Mouse (Mus musculus): ENCODE measurements around the gene C9orf72. TPM values are rescaled to one million over a fixed set of nuclear protein-coding genes. Genes with fewer than 3 reads are reported as not detected.
"Not testable (repeated sequence)": the region's sequence is repeated elsewhere in the genome, so short reads cannot be mapped to it uniquely, and the experiment has no call there.

C9orf72 gene
- 10 to 100 TPM; 28.4 to 31.2 TPM for total RNA-seq (2021)
- long read RNA-seq, experiment 1, transcript C9orf72-203 (11 exons, 3,193 nt): major isoform, 19 of 30 reads
- long read RNA-seq, experiment 1, partial matches to known transcripts: 3 of 30 reads
- long read RNA-seq, experiment 1, other reads (novel, unspliced or antisense): 8 of 30 reads
- long read RNA-seq, experiment 2, transcript C9orf72-203 (11 exons, 3,193 nt): major isoform, 19 of 27 reads
- long read RNA-seq, experiment 2, partial matches to known transcripts: 3 of 27 reads
- long read RNA-seq, experiment 2, other reads (novel, unspliced or antisense): 5 of 27 reads

- peak; percentile 96 to 98 for DNase-seq (ENCODE audit: low spot score in 2 of 2)
- intact Hi-C loops (cut with DNase I): no loop called here
Measured at GRCm38 (mm10) chr4:35225734-35226495, at the start of gene C9orf72. TSS of gene C9orf72 (minus strand) at chr4:35226175.

GRCm38 (mm10) chr4:35259006-35259405 lies 33.0 kb upstream of the C9orf72 start:
- intact Hi-C loops (cut with DNase I): no loop called here
- DNase-seq (ENCODE audit: low spot score in 2 of 2): no peak

GRCm38 (mm10) chr4:35244023-35244422 lies 18.0 kb upstream of the C9orf72 start:
- DNase-seq (ENCODE audit: low spot score in 2 of 2): no peak
- intact Hi-C loops (cut with DNase I): no loop called here

GRCm38 (mm10) chr4:35241735-35242134 lies 15.8 kb upstream of the C9orf72 start:
- DNase-seq (ENCODE audit: low spot score in 2 of 2): no peak
- intact Hi-C loops (cut with DNase I): no loop called here

GRCm38 (mm10) chr4:35238696-35239095 lies 12.7 kb upstream of the C9orf72 start:
- intact Hi-C loops (cut with DNase I): no loop called here
- DNase-seq (ENCODE audit: low spot score in 2 of 2): no peak

- DNase-seq (ENCODE audit: low spot score in 2 of 2); intact Hi-C loops (cut with DNase I): not testable (repeated sequence)
Measured at GRCm38 (mm10) chr4:35238240-35238639, 12.3 kb upstream of the C9orf72 start.

- intact Hi-C loops (cut with DNase I): no loop called here
- no peak for DNase-seq (ENCODE audit: low spot score in 2 of 2)
Measured at GRCm38 (mm10) chr4:35236313-35236712, 10.3 kb upstream of the C9orf72 start.

- intact Hi-C loops (cut with DNase I): no loop called here
- DNase-seq (ENCODE audit: low spot score in 2 of 2): no peak
Measured at GRCm38 (mm10) chr4:35228260-35228659, 2.3 kb upstream of the C9orf72 start.

- no peak for DNase-seq (ENCODE audit: low spot score in 2 of 2)
- intact Hi-C loops (cut with DNase I): no loop called here
Measured at GRCm38 (mm10) chr4:35226496-35226992, 569 bp upstream of the C9orf72 start.

- intact Hi-C loops (cut with DNase I): no loop called here
- DNase-seq (ENCODE audit: low spot score in 2 of 2): peak in 1 of 2 experiments; percentile 29
Measured at GRCm38 (mm10) chr4:35225141-35225733, 738 bp downstream of the C9orf72 start.

- no peak for DNase-seq (ENCODE audit: low spot score in 2 of 2)
- intact Hi-C loops (cut with DNase I): no loop called here
Measured at GRCm38 (mm10) chr4:35224101-35224500, 1.9 kb downstream of the C9orf72 start.

- no peak for DNase-seq (ENCODE audit: low spot score in 2 of 2)
- intact Hi-C loops (cut with DNase I): no loop called here
Measured at GRCm38 (mm10) chr4:35223376-35223988, 2.5 kb downstream of the C9orf72 start.

- intact Hi-C loops (cut with DNase I): no loop called here
- no peak for DNase-seq (ENCODE audit: low spot score in 2 of 2)
Measured at GRCm38 (mm10) chr4:35221903-35222302, 4.1 kb downstream of the C9orf72 start.

- intact Hi-C loops (cut with DNase I): no loop called here
- no peak for DNase-seq (ENCODE audit: low spot score in 2 of 2)
Measured at GRCm38 (mm10) chr4:35221131-35221530, 4.8 kb downstream of the C9orf72 start.

- DNase-seq (ENCODE audit: low spot score in 2 of 2): no peak
- intact Hi-C loops (cut with DNase I): no loop called here
Measured at GRCm38 (mm10) chr4:35220108-35220731, 5.8 kb downstream of the C9orf72 start.

- intact Hi-C loops (cut with DNase I): no loop called here
- no peak for DNase-seq (ENCODE audit: low spot score in 2 of 2)
Measured at GRCm38 (mm10) chr4:35204659-35205058, 21.3 kb downstream of the C9orf72 start.

GRCm38 (mm10) chr4:35203724-35204123 lies 22.3 kb downstream of the C9orf72 start:
- intact Hi-C loops (cut with DNase I): no loop called here
- no peak for DNase-seq (ENCODE audit: low spot score in 2 of 2)

GRCm38 (mm10) chr4:35201700-35202099 lies 24.3 kb downstream of the C9orf72 start:
- intact Hi-C loops (cut with DNase I): no loop called here
- DNase-seq (ENCODE audit: low spot score in 2 of 2): no peak

GRCm38 (mm10) chr4:35192725-35193124 lies 33.2 kb downstream of the C9orf72 start:
- peak in 1 of 2 experiments; percentile 24 for DNase-seq (ENCODE audit: low spot score in 2 of 2)
- intact Hi-C loops (cut with DNase I): no loop called here
